Mouse (Mus musculus) heart, adult 11 months (tissue): Measurements from ENCODE around the gene Frrs1.

Experiments used
- DNase-seq: peaks from one replicate; pipeline ENCODE4 v3.0.0; 2022

Frrs1 gene

DNA sequence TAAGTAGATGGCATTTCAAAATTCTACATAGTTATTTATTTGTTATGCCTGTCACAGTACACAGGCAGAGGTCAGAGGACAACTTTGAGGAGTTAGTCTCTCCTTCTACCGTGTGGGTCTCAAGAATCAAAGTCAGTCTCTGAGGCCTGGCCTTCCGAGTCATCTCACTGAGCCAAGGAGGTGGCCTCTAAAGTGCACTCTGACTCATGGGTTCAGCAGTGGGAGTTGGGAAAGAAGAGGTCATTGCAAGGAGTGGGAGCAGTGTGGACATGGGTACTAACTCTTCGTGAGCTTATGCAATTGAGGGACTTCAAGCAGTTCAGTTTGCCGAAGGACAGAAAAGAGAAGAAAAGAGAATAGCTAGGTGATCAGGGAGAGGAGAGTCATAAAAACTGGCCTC, 10.3 kb upstream of the Frrs1 start:
- DNase-seq = peak; percentile 66

GRCm38 (mm10) chr3:116850376-116850775, 8.9 kb upstream of the Frrs1 start:
- DNase-seq = peak; percentile 72

DNA sequence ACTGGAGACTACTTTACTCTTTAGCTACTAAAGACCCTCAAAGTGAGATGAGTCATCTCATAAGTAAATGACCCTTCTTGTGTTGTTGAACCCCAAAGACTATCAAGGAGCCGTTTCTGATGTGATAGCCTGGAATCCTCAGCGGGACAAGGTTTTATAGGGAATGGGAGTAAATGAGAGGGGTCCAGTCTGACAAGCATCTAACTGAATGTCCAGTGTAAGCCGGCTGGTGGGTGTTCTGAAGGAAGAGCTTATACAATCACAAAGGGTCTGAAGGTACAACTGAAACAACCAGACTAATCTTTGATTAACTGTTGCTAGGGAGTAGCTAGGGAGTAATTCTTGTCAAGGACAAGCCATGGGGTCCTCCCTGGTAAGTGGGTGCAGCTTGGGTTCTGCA, 6.8 kb upstream of the Frrs1 start:
- DNase-seq = peak; percentile 60

GRCm38 (mm10) chr3:116857611-116858010, 1.7 kb upstream of the Frrs1 start:
- peak; percentile 36 for DNase-seq

- no peak for DNase-seq
Observed at GRCm38 (mm10) chr3:116859752-116860151, 488 bp downstream of the Frrs1 start.

GRCm38 (mm10) chr3:116860333-116861222, 1.3 kb downstream of the Frrs1 start:
- DNase-seq = peak; percentile 64

- DNase-seq = no peak
Observed at GRCm38 (mm10) chr3:116861223-116861539, 1.9 kb downstream of the Frrs1 start.

DNA sequence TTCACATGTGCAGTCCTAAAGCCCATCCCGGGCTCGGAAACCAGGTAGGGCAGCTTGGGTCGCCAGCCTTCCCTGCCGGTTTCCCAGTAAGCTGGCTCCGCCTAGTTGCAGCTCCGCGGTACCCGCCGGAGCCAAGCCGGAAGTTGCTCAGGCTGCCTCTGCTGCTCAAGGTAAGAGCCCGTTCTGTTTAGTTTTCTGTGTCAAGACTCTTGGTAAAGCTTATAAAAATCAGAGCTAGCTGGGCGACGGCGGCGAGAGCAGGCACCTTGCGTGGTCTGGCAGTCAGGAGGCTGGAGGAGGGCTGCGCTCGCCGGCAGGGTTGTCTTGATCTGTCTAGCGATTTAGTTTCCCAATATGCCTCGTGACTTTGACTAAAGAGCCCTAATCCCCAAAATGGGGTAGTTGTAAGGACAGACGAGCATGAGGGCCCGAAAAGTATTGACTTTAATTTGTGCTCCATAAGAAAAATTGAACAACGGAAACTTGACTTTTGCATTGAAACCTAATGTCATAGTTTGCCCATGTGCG, 2.3 kb downstream of the Frrs1 start:
- DNase-seq = peak; percentile 95

DNA sequence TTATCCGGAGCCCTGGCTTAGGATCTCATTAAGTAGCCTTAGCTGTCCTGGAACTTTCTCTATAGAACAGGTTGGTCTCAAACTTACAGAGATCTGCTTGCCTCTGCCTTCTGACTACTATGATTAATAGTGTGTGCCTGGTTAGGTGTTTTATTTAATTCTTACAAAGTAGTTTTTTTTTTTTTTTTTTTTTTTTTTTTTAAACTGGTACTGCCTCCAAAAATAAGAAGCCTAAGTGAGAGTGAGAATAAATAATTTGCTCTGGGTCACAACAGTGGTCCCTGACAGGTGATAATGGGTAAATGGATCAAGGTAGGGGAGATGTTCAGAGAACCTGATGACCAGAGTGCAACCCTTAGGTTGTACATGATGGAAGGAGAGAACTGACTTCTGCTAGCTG, 3.4 kb downstream of the Frrs1 start:
- peak; percentile 29 for DNase-seq

DNA sequence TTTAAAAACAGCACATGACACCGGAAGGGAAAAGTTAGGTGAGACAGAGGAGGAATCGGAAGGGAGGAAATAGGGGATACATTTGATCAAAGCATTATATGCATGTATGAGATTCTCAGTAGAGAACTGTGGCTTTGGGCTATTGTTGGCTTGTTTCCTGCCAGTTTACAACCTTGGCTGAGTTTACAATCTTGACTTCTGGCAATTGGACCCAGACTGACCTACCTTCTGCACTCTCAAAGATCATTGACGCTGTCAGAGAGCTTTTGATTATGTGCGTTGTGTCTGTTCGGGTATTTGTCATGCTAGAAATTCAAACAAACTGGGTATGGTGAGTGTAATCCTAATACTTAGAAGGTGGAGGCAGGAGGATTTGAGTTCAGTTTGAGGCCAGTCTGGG, 5.2 kb downstream of the Frrs1 start:
- peak; percentile 64 for DNase-seq

GRCm38 (mm10) chr3:116865199-116865636, 6.0 kb downstream of the Frrs1 start:
- DNase-seq = peak; percentile 84

DNA sequence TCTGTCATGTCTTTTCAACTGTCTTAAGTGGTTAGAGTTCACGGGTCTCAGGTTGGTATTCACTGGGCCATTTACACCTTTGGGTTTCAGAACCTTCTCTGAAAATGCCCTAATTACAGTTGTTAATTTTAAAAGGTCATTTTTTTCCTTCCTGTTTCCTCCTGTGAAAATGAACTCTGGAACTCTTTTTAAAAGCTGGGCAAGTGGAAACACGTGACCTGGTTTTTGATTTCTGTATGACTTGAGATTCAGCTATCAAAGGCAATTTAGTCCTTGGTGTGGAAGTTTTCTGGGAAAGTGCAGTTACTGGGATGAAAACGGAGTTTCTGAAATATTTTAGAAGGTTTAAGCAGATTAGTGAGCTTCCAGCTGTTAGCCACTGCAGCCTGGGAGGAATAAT, 11.1 kb downstream of the Frrs1 start:
- DNase-seq = peak; percentile 18

DNA sequence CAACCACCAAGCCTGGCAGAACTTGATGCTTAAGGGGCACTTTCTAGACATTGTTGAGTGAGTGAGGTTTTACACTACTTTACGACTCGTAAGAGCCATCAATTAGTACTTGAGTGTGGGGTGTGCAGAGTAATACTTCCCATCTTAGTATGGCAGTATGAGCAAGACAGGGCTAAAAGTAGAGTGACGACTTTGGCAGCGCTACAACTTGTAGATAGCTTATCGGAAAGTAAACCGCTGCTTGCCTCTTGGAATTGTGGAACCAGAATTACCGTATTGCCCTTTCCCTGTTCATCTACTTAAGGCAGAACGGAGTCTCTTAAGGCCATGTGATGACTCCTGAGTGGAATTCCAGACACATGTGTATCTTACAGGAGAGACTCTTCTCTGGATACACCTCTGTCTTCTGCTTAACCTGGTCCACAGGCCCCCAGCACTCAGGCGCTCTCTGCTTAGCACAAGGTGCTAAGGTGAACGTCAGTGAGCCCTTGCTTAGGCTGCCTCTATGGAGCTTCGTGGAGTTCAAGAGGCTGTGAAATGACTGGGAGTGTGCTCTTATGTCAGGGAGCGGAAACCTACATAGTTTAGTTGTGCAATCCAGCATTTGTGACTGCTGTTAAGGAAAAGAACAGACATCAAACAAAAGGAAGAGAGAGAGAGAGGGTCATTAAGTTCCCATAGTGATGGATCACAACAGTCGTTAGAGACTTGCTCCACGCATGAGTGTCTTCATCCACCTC, 23.1 kb downstream of the Frrs1 start:
- no peak for DNase-seq

GRCm38 (mm10) chr3:116884941-116885340, 25.7 kb downstream of the Frrs1 start:
- no peak for DNase-seq

- DNase-seq = no peak
Observed at GRCm38 (mm10) chr3:116889358-116889757, 30.1 kb downstream of the Frrs1 start.

GRCm38 (mm10) chr3:116890576-116890975, 31.3 kb downstream of the Frrs1 start:
- no peak for DNase-seq

DNA sequence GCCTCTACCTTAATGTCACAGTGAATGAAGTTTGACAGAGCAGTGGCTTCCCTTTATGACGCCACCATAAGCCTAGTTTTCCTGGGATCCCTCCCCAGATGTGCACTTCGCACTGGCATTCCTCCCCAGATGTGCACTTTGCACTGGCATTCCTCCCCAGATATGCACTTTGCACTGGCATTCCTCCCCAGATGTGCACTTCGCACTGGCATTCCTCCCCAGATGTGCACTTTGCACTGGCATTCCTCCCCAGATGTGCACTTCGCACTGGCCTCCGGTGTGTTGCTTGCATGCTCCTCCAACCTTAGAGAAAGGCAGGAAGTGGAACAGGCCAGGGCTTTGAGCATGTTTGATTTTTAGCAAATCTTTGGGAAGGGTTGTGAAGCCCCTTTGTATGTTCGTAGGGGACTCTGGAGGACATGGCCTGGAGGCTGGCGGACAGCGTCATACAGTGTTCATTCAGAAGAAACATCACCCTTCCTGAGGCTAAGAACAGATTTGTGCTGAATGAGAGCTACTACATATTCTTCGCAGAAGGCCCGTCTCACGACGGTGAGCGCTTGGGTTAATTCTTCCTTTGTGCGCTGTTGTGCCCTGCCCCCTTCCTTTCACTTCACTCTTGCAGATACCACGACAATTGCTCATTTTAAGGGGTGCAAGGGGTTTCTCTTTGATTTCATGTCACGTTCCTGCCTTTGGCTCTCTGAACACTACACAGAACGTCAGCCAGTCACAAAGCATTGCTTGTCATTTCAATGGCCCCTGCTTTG, 32.4 kb downstream of the Frrs1 start:
- DNase-seq = no peak

GRCm38 (mm10) chr3:116892206-116892563, 32.9 kb downstream of the Frrs1 start:
- DNase-seq = no peak

- DNase-seq = no peak
Observed at GRCm38 (mm10) chr3:116892872-116893271, 33.6 kb downstream of the Frrs1 start.

DNA sequence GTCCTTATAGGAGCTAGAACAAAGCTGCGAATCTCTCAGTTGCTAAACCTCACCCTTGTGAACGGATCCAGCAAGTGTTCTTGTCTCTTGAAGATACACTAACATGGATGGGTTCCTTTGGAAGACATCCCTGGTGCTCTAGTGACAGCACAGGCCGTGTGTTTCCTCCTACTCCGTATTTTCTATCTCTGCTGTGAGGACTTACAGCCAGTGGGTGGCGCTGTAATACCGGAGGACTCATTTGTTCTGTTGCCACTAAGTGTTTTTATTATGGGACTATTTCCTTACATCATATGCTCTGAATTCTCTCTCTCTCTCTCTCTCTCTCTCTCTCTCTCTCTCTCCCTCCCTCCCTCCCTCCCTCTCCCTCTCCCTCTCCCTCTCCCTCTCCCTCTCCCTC, 44.9 kb downstream of the Frrs1 start:
- peak; percentile 90 for DNase-seq

GRCm38 (mm10) chr3:116905898-116906297, 46.6 kb downstream of the Frrs1 start:
- peak; percentile 97 for DNase-seq

- DNase-seq = no peak
Observed at GRCm38 (mm10) chr3:116906596-116906995, 47.3 kb downstream of the Frrs1 start.

DNA sequence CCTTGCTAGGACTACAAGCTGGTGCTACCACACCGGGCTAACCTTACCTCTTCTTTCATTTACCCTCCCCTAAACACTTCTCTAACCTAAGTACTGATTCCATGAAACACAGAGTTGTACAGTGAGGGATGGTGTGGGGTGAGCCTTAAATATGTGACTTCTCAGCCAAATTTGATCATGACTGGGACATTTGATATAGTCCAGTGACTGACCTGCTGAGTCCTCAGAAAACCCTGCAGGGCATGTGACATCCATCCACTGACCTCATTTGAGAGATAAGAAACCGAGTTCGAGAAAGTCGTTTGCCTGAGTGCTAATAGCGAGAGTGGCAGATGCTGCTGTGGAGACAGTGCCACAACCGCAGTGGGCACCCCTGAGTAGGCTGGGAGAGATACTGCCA, 55.1 kb downstream of the Frrs1 start:
- DNase-seq = peak; percentile 81
